ENCODE assay signal across 8 mouse cellular contexts in the genomic region with DNA sequence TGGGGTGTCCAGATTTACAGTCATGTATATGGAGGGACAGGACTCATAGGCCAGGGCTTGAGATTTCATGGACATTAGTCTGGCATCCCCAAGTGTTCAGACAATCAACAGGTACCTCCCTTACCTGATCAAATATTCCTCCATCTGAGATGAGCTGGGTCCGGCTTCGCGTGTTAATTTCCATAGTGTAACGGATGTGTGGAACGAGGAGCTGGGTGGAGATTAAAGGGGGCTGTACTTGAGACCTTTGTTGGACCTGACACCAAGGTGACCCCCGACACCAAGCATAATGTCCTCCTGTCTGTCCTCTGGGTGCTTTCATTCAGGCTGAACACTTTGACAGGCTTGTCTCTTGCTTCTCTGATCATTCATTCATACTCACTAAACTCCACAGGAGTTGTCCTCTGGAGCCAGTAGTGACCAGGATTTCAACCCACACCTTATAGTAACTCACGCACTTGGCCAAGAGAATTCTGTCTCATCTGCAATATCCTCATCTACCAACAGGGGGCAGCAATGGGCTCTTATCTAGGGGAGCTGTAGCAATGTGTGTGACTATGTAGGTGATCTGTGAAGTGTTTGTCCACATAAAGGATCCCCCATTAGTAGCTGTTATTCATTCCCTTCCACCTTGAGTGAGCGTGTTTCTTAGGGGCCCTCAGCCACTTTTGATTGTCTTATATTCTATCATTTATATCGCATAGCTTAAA. TPM values are rescaled to one million over a fixed set of nuclear protein-coding genes. Genes with fewer than 3 reads are reported as not detected.
DNase-seq lines count a peak whose midpoint lies in the region; ATAC-seq and TF ChIP-seq lines count a peak whose summit lies in the region.

No protein-coding gene starts in this region.

- H3K27ac ChIP-seq in heart, postnatal 0 days (ENCODE audit: low read depth), result no peak overlapping the region
- H3K27ac ChIP-seq in liver, postnatal 0 days (ENCODE audit: low read depth), result no peak overlapping the region

- ATAC-seq in heart, postnatal 0 days (ENCODE audit: insufficient read depth, low read depth), result no peak
- ATAC-seq in liver, postnatal 0 days, result peak; percentile 44; the same call in 1 of the 2 replicates

- no peaks in the 10 kb centered on the region for H3K36me3 ChIP-seq in heart, postnatal 0 days (replicated peaks; ENCODE audit: control insufficient read depth, insufficient read depth, low read length)
- no peaks in the 10 kb centered on the region for H3K36me3 ChIP-seq in liver, postnatal 0 days (replicated peaks; ENCODE audit: insufficient read depth, low read length)
- no peaks in the 10 kb centered on the region for H3K36me3 ChIP-seq in splenic B cell, adult 2 months (ENCODE audit: control insufficient read depth, insufficient read depth, low read length, poor library complexity, severe bottlenecking)

- H3K4me1 ChIP-seq in heart, postnatal 0 days (ENCODE audit: control insufficient read depth, insufficient read depth), result no peaks in the 10 kb centered on the region
- H3K4me1 ChIP-seq in liver, postnatal 0 days (ENCODE audit: insufficient read depth), result no peaks in the 10 kb centered on the region

- 0 out of 2 replicates have a peak, but pooled peaks cover 10% of the 10 kb centered on the region for H3K27me3 ChIP-seq in heart, postnatal 0 days (ENCODE audit: control insufficient read depth, insufficient read depth, low read length)
- H3K27me3 ChIP-seq in liver, postnatal 0 days (ENCODE audit: insufficient read depth, low read length), result peaks cover 8% of the 10 kb centered on the region
- no peaks in the 10 kb centered on the region for H3K27me3 ChIP-seq in splenic B cell, adult 2 months (ENCODE audit: control insufficient read depth, insufficient read depth, low read length, poor library complexity, severe bottlenecking)

- no peak overlapping the region for H3K4me2 ChIP-seq in heart, postnatal 0 days (ENCODE audit: low read depth, low read length)
- no peak overlapping the region for H3K4me2 ChIP-seq in liver, postnatal 0 days (ENCODE audit: low read depth, low read length)

- H3K4me3 ChIP-seq in heart, postnatal 0 days (ENCODE audit: low read depth, low read length), result no peak overlapping the region
- no peak overlapping the region for H3K4me3 ChIP-seq in liver, postnatal 0 days (ENCODE audit: low read depth, low read length)

- peak; percentile 63 to 67 for DNase-seq in frontal cortex, postnatal 36 days (ENCODE audit: low spot score in 2 of 2)
- DNase-seq in frontal cortex, postnatal 10 days (ENCODE audit: low spot score in 2 of 2), result no peak
- DNase-seq in right cerebral cortex, adult 2 months (ENCODE audit: low spot score in 2 of 2), result peak; percentile 57 to 81
- DNase-seq in right cerebral cortex, postnatal 36 days (ENCODE audit: low spot score in 2 of 2), result no peak
- peak; percentile 60 for DNase-seq in c-Kit-negative CD71-positive TER-119-positive erythroid progenitor cells, embryonic 14.5 days (ENCODE audit: low read depth, low spot score)
- DNase-seq in heart, postnatal 0 days (ENCODE audit: low spot score), result no peak
- peak; percentile 77 for DNase-seq in liver, postnatal 0 days
- peak; percentile 85 for DNase-seq in splenic B cell, adult 2 months (ENCODE audit: low read depth, low spot score)

- peak; percentile 83 for TF ChIP-seq CTCF in heart, postnatal 0 days (IDR thresholded peaks at IDR 0.05; ENCODE audit: low read depth)
- peak; percentile 93 for TF ChIP-seq CTCF in liver, postnatal 0 days (IDR thresholded peaks at IDR 0.05; ENCODE audit: low read depth)

- 47% methylated on average over 9 of the region's 9 CpGs for WGBS in heart, postnatal 0 days
- 45% methylated on average over 9 of the region's 9 CpGs for WGBS in liver, postnatal 0 days (ENCODE audit: insufficient replicate concordance)

- H3K9me3 ChIP-seq in heart, postnatal 0 days (replicated peaks; ENCODE audit: control insufficient read depth, low read length), result no peaks in the 10 kb centered on the region
- H3K9me3 ChIP-seq in liver, postnatal 0 days (ENCODE audit: low read length), result no peaks in the 10 kb centered on the region

- no peak for TF ChIP-seq EP300 in heart, postnatal 0 days (IDR thresholded peaks at IDR 0.05; ENCODE audit: low read depth)
- no peak for TF ChIP-seq EP300 in liver, postnatal 0 days (IDR thresholded peaks at IDR 0.05; ENCODE audit: low read depth)

- no peak overlapping the region for H3K9ac ChIP-seq in heart, postnatal 0 days (replicated peaks; ENCODE audit: low read depth, low read length)
- no peak overlapping the region for H3K9ac ChIP-seq in liver, postnatal 0 days (replicated peaks)

RNA-seq across cellular contexts. Expression of a gene that starts 7.6 kb away (rescaled TPM):
- 13.1 and 75.0 TPM in 2 replicates for total RNA-seq in heart, postnatal 0 days (2014; rRNA removed; ENCODE audit: low replicate concordance)
- polyA plus RNA-seq in heart, postnatal 0 days (2015; fragmentation: Nextera tagmentation; extraction: Ambion mirVana), result 311 and 336 TPM in 2 replicates
- polyA plus RNA-seq in liver, postnatal 0 days (2015; fragmentation: Nextera tagmentation; extraction: Ambion mirVana), result 241 TPM in 2 replicates

RNA-seq across cellular contexts. Expression of a gene that starts 7.7 kb away (rescaled TPM):
- total RNA-seq in heart, postnatal 0 days (2014; rRNA removed; ENCODE audit: low replicate concordance), result 6.8 and 15.2 TPM in 2 replicates
- polyA plus RNA-seq in heart, postnatal 0 days (2015; fragmentation: Nextera tagmentation; extraction: Ambion mirVana), result 7.5 and 8.6 TPM in 2 replicates
- polyA plus RNA-seq in liver, postnatal 0 days (2015; fragmentation: Nextera tagmentation; extraction: Ambion mirVana), result 5.4 and 5.8 TPM in 2 replicates

RNA-seq across cellular contexts. Expression of a gene that starts 7.9 kb away (rescaled TPM):
- total RNA-seq in heart, postnatal 0 days (2014; rRNA removed; ENCODE audit: low replicate concordance), result 1.4 and 2.5 TPM in 2 replicates
- 2.3 TPM in 2 replicates for polyA plus RNA-seq in heart, postnatal 0 days (2015; fragmentation: Nextera tagmentation; extraction: Ambion mirVana)
- 17.8 and 20.0 TPM in 2 replicates for polyA plus RNA-seq in liver, postnatal 0 days (2015; fragmentation: Nextera tagmentation; extraction: Ambion mirVana)

RNA-seq across cellular contexts. Expression of a gene that starts 9.6 kb away (rescaled TPM):
- total RNA-seq in heart, postnatal 0 days (2014; rRNA removed; ENCODE audit: low replicate concordance), result 47.7 and 60.5 TPM in 2 replicates
- 96.5 and 102 TPM in 2 replicates for polyA plus RNA-seq in heart, postnatal 0 days (2015; fragmentation: Nextera tagmentation; extraction: Ambion mirVana)
- polyA plus RNA-seq in liver, postnatal 0 days (2015; fragmentation: Nextera tagmentation; extraction: Ambion mirVana), result 48.9 and 55.2 TPM in 2 replicates

RNA-seq across cellular contexts. Expression of a gene that starts 17.7 kb away (rescaled TPM):
- total RNA-seq in heart, postnatal 0 days (2014; rRNA removed; ENCODE audit: low replicate concordance), result 12.8 and 44.1 TPM in 2 replicates
- polyA plus RNA-seq in heart, postnatal 0 days (2015; fragmentation: Nextera tagmentation; extraction: Ambion mirVana), result 16.8 and 18.9 TPM in 2 replicates
- polyA plus RNA-seq in liver, postnatal 0 days (2015; fragmentation: Nextera tagmentation; extraction: Ambion mirVana), result 1.4 and 1.8 TPM in 2 replicates

Comparison
In these comparisons a context has a peak if more than half of its experiments do, and no peak if none do; other contexts are left out.
1. DNase-seq: peak in frontal cortex, postnatal 36 days (2 of 2), right cerebral cortex, adult 2 months (2 of 2), c-Kit-negative CD71-positive TER-119-positive erythroid progenitor cells, embryonic 14.5 days (single experiment), liver, postnatal 0 days (single experiment) and splenic B cell, adult 2 months (single experiment); none in frontal cortex, postnatal 10 days (0 of 2), right cerebral cortex, postnatal 36 days (0 of 2) and heart, postnatal 0 days (single experiment).